Mouse (Mus musculus): Measurements from ENCODE around the gene Prkn.

The Prkn gene

GRCm38 (mm10) chr17:11910668-11911398 is 1070.6 kb downstream of the Prkn start:
- DNase-seq (ENCODE audit: extremely low read depth, low read depth) = no peak

GRCm38 (mm10) chr17:11912136-11912535 is 1072.0 kb downstream of the Prkn start:
- no peak for DNase-seq (ENCODE audit: extremely low read depth, low read depth)

DNA sequence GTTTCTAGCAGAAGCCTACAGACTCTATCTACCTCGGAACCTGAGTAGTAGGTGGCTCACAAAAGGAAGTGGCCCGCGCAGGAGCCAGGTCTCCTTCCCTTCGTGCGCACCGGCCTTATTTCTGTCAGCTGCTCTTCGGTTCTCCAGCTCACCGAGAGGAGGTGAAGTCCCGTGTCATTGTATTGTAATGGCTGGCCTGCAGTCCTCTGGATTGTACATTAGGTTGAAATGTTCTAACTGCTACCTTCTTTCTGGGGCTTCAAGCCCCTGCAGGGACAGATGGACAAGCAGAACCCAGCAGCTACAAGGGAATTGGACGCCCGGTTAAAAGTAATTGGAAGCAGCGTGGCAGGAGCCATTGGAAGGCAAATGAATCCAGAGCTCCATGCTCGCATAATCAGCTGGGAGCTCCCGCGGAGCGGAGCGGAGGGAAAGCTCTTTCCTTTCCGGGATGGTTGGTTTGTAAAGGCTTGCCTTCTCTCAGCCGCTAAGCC is 1072.7 kb downstream of the Prkn start:
- no peak for DNase-seq (ENCODE audit: extremely low read depth, low read depth)

DNA sequence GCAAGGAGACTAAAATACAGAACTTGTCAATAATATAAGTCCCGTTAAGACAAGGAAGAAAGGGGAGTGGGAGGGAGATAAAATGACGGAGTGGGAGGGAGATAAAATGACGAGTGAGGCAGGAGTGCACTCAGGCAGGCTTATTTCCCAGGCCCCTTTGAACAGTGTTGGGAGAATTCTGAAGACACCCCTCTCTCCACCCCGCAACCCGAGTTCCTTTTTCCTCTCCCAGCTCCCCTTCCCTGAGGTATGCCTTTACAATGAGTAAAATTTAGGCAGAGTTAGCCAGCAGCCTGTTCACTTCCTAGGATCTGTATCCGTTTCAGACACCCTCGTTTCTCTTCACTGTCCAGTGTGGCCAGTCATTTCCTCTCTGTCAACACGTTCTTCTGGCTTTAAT is 1073.4 kb downstream of the Prkn start:
- no peak for DNase-seq (ENCODE audit: extremely low read depth, low read depth)

DNA sequence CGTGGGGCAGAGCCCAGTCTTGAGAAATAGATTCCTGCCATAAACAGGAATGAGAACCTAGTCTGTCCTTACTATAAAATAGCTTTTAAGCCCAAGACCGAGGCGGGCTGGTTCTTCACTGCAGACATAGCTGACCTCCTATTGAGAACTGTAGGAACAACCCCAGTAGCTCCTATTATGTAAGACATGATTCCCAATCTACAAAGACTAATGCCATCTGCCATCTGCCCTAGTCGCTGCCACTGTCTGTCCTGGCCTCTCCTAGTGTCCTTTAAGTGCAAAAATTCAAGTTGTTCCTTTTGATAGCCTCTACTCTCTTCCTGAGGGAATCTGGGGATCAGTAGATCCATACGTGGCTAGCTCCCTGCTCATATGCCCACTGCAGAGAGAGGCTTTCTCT is 1074.3 kb downstream of the Prkn start:
- DNase-seq (ENCODE audit: extremely low read depth, low read depth) = no peak

GRCm38 (mm10) chr17:11918123-11918801 is 1078.1 kb downstream of the Prkn start:
- no peak for DNase-seq (ENCODE audit: extremely low read depth, low read depth)

- no peak for DNase-seq (ENCODE audit: extremely low read depth, low read depth)
Observed at GRCm38 (mm10) chr17:11919581-11919980, 1079.4 kb downstream of the Prkn start.

- no peak for DNase-seq (ENCODE audit: extremely low read depth, low read depth)
Observed at GRCm38 (mm10) chr17:11921026-11921425, 1080.8 kb downstream of the Prkn start.

GRCm38 (mm10) chr17:11923989-11924388 is 1083.8 kb downstream of the Prkn start:
- no peak for DNase-seq (ENCODE audit: extremely low read depth, low read depth)

- DNase-seq (ENCODE audit: extremely low read depth, low read depth) = no peak
Observed at GRCm38 (mm10) chr17:11926865-11927386, 1086.7 kb downstream of the Prkn start.

GRCm38 (mm10) chr17:11931641-11932040 is 1091.5 kb downstream of the Prkn start:
- no peak for DNase-seq (ENCODE audit: extremely low read depth, low read depth)

DNA sequence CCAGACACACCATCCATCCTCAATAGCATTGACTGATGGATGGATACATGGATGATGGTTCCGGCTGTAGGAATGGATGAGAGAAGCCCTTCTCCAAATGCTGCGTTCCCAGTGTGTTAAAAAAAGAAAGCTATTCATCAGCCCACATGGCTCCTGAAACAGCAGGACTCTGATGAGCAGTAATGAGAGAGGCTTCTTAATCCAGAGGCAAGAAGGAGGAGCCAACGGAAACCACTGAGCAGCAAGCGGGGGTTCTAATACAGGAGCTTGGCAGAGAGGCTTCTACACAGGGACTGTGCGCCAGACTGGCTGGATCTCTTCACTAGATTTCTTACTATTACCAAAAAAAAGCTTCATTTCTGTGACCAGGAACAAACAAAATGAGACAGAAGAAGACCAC is 1093.6 kb downstream of the Prkn start:
- DNase-seq (ENCODE audit: extremely low read depth, low read depth) = no peak

- no peak for DNase-seq (ENCODE audit: extremely low read depth, low read depth)
Observed at GRCm38 (mm10) chr17:11947436-11947835, 1107.3 kb downstream of the Prkn start.

- DNase-seq (ENCODE audit: extremely low read depth, low read depth) = no peak
Observed at GRCm38 (mm10) chr17:11949551-11950197, 1109.5 kb downstream of the Prkn start.

- DNase-seq (ENCODE audit: extremely low read depth, low read depth) = no peak
Observed at GRCm38 (mm10) chr17:11950198-11950594, 1110.0 kb downstream of the Prkn start.

DNA sequence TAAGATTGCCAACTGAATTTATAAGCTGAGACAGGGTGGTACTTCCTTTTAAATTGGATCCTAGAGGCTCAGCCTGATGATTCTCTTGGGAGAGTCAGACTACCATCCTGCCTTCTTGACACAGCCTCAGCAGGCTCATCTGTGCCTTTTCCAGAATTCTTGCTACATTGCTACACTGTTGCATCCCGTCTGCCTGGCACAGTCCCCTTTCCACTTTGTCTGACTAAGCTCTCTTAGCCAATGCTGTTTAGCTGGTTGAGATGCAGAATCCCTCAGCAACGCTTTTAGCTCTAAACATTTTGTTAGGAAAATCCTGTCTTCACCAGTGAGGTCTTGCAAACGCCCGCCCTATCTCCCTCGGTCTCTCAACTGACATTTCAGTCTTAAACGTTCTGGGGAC is 1115.1 kb downstream of the Prkn start:
- no peak for DNase-seq (ENCODE audit: extremely low read depth, low read depth)

- no peak for DNase-seq (ENCODE audit: extremely low read depth, low read depth)
Observed at GRCm38 (mm10) chr17:11960492-11960891, 1120.3 kb downstream of the Prkn start.

DNA sequence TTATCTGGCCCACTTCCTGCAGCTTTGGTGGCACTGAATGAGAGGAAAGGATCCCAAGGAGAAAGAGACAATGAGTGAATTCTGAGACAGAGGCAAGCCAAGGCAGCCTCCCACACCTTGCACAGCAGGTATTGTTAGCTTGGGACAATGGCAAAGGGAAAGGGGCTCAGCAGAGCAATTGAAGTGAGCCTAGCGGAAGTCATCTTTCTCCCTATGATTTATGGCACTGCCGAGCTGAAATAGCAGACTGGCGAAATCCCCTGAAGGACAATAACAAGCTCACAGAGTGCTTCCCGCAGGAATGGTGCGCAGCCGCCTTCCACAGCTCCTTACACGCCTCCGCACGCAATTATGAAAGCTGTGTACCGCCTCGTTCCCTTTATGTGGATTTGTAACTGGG is 1122.6 kb downstream of the Prkn start:
- DNase-seq (ENCODE audit: extremely low read depth, low read depth) = no peak

DNA sequence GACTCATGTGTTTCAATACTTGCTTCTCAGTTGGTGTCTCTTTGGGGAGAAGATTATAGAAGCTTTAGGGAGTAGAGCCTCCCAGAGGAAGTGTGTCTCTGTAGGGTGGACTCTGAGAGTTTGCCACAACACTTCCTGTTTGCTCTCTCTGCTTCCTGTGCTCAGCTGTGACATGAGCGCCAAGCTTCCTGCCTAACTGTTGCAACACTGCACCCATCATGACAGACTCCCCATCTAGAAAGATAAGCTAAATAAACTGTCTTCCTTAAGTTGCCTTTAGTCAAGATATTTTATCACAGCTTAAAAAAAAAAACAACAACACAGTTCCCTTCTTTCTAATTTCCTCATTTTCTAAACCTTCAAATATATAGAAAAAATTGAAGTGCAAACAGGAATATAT is 1130.0 kb downstream of the Prkn start:
- peak; percentile 95 for DNase-seq (ENCODE audit: extremely low read depth, low read depth)

DNA sequence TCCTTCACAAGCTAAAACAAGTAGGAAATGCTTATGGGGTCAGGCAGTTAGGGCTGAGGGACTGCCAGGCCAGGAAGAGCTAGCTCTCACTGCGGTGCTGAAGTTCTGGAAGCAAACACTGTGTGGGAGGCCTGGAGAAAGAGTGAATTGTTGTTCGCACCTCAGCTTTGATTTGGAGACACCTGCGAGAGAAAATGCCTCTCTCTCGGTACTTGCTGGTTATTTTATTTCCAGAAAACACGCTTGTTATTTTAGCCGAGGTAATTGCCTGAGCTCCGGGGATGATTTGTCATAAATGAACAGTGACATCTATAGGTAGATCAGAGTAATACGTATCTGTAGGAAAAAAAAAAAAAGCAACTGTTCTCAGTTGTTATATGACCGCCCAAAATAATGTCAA is 1132.4 kb downstream of the Prkn start:
- DNase-seq (ENCODE audit: extremely low read depth, low read depth) = peak; percentile 56

DNA sequence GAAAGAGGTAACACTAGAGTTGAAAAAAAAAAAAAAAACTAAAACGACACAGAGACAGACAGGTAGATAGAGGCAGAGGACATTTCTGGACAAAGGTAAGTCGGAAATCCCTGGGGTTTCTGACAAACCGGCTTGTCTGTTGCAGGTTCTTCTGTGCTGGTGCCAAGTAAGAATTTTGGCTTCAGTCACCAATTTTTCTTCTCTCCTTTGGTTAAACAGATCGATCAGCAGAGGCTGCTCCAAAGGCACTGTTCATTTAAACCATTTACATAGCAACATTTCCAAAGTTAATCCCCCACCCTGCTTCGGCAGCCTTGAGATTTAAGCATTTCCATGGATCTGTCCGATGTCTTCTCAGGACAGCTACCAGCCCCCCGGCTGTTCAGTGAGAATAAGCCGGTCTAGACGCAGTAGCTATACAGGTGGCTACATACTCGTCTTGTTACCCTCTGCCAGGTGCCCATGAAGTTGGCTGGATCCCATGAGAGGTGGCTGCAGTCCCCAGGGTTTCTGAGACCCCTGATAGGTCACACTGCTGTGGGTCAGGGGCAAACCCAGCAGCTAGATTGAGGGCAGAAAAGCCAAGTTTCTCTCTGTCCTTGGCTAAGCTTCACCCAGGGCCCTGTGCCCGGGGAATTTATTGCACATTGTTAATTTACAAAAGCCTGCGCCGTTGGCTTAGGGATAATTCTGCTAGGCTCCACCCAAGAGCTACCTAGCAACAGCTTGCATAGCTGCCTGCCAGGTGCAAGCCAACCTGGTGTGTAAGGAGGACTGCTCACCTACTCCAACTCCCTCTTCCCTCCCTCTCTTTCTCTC is 1133.0 kb downstream of the Prkn start:
- DNase-seq (ENCODE audit: extremely low read depth, low read depth) = no peak
